Mouse (Mus musculus) CD4-positive, CD25-positive, alpha-beta regulatory T cell (primary cell): Measurements from ENCODE around the gene Gm1113. TPM values are rescaled to one million over a fixed set of nuclear protein-coding genes. Genes with fewer than 3 reads are reported as not detected.

Experiments used
- polyA plus RNA-seq: library from polyadenylated mRNA; unstranded; fragments of 100-300 nt; shearing (Covaris generic); gene quantifications from one replicate; pipeline ENCODE4 v1.2.1, GENCODE M21; 2017

Gm1113 gene
- polyA plus RNA-seq: not detected

DNA sequence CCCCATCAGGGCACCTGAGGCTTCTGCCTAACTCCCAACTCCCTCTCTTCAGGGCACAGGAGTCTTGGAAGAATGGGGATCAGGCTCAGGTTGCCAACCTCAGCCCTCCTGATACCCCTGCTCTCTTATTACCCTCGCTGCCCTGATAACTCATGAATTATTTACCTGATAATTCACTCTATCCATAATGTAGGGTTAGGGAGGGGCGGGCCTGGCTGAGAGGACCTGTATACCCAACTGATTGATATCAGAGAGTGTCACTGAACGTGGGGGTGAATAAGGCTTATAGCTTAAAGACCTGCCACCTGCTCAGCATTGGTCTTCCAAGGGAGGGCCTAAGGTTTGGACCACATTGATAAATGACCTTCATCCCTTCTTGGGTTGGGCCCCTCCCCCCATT lies at the start of gene Gm1113:
TSS of gene Gm1113 (minus strand) at position 101 of the 400 bp plus-strand sequence.

DNA sequence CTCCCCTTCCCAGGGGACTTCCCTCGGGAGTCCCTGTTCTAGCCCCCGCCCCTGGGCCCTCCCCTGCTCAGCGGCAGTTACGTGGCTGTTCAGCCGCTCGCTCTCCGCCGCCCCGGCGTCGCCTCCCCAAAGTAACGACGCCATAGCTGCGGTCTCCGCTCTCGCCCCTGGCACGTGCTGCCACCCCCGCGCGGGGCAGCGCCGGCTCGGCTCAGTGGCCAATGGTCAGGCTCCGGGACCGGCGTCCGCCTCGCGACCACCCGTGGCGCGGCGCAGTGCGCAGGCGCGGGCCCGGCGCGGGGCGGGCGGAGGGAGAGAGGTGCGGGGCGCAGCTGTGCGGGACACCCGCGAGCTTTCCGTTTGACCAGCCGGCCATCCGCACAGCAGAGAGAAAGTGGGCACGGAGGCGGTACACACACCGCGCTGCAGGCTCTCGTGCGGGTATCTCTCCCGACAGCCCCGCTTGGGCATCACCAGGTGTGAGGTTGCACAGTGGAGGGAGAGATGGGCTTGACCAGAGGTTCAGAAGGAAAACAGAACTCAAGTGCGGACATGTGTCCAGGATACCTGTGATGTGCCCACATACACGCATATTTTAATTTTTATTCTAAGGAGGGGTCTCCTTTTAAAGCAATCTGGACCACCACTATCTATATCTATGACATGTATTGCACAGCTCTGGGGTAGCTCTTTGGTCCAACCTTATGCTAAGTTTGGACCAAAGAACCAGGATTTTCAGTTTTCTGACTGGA lies 40.4 kb upstream of the Gm1113 start, which contains the start of the genes Ddx25 and Pus3:
TSS of gene Ddx25 (minus strand) at position 272 of the 752 bp plus-strand sequence.
TSS of gene Pus3 (plus strand) at position 339 of the 752 bp plus-strand sequence.

Other genes starting within 250 kb of the Gm1113 start
- 5.9 TPM for gene Cdon, start 97.1 kb downstream of the Gm1113 start, polyA plus RNA-seq
- gene Ddx25, start 40.3 kb upstream of the Gm1113 start, polyA plus RNA-seq: 0.04 TPM
- 34.9 TPM for gene Pus3, start 40.3 kb upstream of the Gm1113 start, polyA plus RNA-seq
- gene Pate2, start 52.0 kb upstream of the Gm1113 start, polyA plus RNA-seq: 0.31 TPM
- gene Hyls1, start 52.1 kb upstream of the Gm1113 start, polyA plus RNA-seq: 6.3 TPM
- gene Pate4, start 93.7 kb upstream of the Gm1113 start, polyA plus RNA-seq: not detected
- not detected for gene Pate3, start 129.9 kb upstream of the Gm1113 start, polyA plus RNA-seq
- not detected for gene Pate1, start 169.1 kb upstream of the Gm1113 start, polyA plus RNA-seq
- not detected for gene Gm17677, start 222.8 kb upstream of the Gm1113 start, polyA plus RNA-seq